Mouse (Mus musculus) forebrain, embryonic 12.5 days (tissue): ENCODE data around the gene Large1. TPM values are rescaled to one million over a fixed set of nuclear protein-coding genes. Genes with fewer than 3 reads are reported as not detected.
"Not testable (repeated sequence)": the region's sequence is repeated elsewhere in the genome, so short reads cannot be mapped to it uniquely, and the experiment has no call there.

Experiments
- ATAC-seq: fragments of 200-750 bp; cut with Nextera tagmentation; 2 replicates; pipeline ENCODE4 v1.8.0; 2017; ENCODE audit warnings: moderate TSS enrichment; ENCODE audit not compliant: low FRiP score
- H3K27ac ChIP-seq: fragments of 300-500 bp; sonication (generic); 2 replicates; pipeline ENCODE4 v1.5.1; 2016; ENCODE audit warnings: mild to moderate bottlenecking
- H3K27me3 ChIP-seq: fragments of 300-500 bp; sonication (generic); 2 replicates; pipeline ENCODE4 v1.6.1; 2016; ENCODE audit warnings: mild to moderate bottlenecking
- H3K36me3 ChIP-seq: fragments of 300-500 bp; sonication (generic); replicated peaks from 2 replicates; pipeline ENCODE4 v1.6.1; 2016; ENCODE audit warnings: mild to moderate bottlenecking
- H3K4me1 ChIP-seq: fragments of 300-500 bp; sonication (generic); 2 replicates; pipeline ENCODE4 v1.6.1; 2016
- H3K4me2 ChIP-seq: fragments of 300-500 bp; sonication (generic); 2 replicates; pipeline ENCODE4 v1.6.1; 2016; ENCODE audit warnings: mild to moderate bottlenecking, moderate library complexity
- H3K4me3 ChIP-seq: fragments of 300-500 bp; sonication (generic); replicated peaks from 2 replicates; pipeline ENCODE4 v1.5.1; 2016; ENCODE audit warnings: mild to moderate bottlenecking
- H3K9ac ChIP-seq: fragments of 300-500 bp; sonication (generic); 2 replicates; pipeline ENCODE4 v1.6.1; 2016; ENCODE audit warnings: mild to moderate bottlenecking
- H3K9me3 ChIP-seq: fragments of 300-500 bp; sonication (generic); 2 replicates; pipeline ENCODE4 v1.6.1; 2016
- WGBS: fragments of 180-500 bp; shearing (Covaris S2); methylation state at CpG from one replicate; pipeline ENCODE4 v1.1.7; 2016; 5-methylcytosine and 5-hydroxymethylcytosine counted together
- polyA plus RNA-seq: library from polyadenylated mRNA; unstranded; fragments of >200 nt; fragmentation: Nextera tagmentation; extraction: Ambion mirVana; gene quantifications from 2 replicates; pipeline ENCODE4 v1.2.1, GENCODE M21; 2016

Large1 gene
- polyA plus RNA-seq, 1 experiment from 2014 or later: 12.2 TPM

DNA sequence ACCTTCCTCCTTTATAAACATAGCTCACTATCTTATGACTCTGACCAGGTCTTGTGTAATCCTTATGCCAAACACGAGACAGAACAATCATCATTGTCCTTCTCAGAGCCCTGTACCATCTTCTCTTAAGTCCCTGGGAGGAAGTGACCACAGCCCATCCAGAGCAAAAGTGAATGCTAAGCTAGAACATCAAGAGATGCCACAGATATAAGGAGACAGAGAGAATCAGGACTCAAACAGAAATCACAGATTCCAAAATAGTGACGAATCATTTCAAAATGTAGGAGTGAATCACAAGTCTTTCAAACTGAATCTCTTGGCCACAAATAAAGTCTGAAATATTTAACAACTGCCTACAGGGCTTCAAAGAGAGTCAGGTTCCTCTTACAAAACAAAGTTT is 63.5 kb downstream of the Large1 start:
- H3K9me3 ChIP-seq: no peaks in the 10 kb centered on the region
- H3K27ac ChIP-seq: no peak overlapping the region
- 84% methylated on average over 2 of the region's 2 CpGs for WGBS
- H3K27me3 ChIP-seq: no peaks in the 10 kb centered on the region
- ATAC-seq: no peak
- H3K4me1 ChIP-seq: 0 out of 2 replicates have a peak, but pooled peaks cover 2% of the 10 kb centered on the region
- H3K36me3 ChIP-seq: no peaks in the 10 kb centered on the region
- H3K4me3 ChIP-seq: no peak overlapping the region
- no peak overlapping the region for H3K4me2 ChIP-seq
- no peak overlapping the region for H3K9ac ChIP-seq

GRCm38 (mm10) chr8:73281996-73282395 is 71.3 kb downstream of the Large1 start:
- H3K36me3 ChIP-seq: no peaks in the 10 kb centered on the region
- ATAC-seq: no peak
- no peak overlapping the region for H3K4me3 ChIP-seq
- no peak overlapping the region for H3K27ac ChIP-seq
- no peaks in the 10 kb centered on the region for H3K4me1 ChIP-seq
- no peaks in the 10 kb centered on the region for H3K9me3 ChIP-seq
- H3K9ac ChIP-seq: no peak overlapping the region
- WGBS: 95% methylated on average over 4 of the region's 4 CpGs
- no peak overlapping the region for H3K4me2 ChIP-seq
- no peaks in the 10 kb centered on the region for H3K27me3 ChIP-seq

DNA sequence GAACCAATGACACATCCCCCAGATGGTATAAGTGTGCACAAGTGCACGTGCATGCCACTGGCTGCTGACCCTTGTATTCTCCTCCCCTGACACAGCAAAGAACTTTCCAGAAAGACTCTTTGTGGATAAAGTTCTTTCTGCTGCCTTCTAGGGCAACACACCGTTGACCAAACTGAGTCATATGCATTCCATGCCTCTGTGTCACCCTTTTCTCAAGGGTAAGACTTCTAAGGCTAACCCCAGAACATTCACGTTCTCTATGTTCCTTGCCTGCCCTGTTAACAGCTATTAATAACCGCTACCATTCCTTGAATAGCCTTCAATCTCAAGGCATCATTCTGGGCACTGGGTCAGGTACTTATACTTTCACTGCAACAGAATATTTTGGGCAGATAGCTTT is 77.3 kb downstream of the Large1 start:
- Histone ChIP-seq H3K4me3 (no peak overlapping the region), H3K36me3 (no peaks in the 10 kb centered on the region), H3K27me3 (no peaks in the 10 kb centered on the region), H3K4me1 (no peaks in the 10 kb centered on the region), H3K27ac (no peak overlapping the region), H3K4me2 (no peak overlapping the region), H3K9me3 (no peaks in the 10 kb centered on the region), H3K9ac (no peak overlapping the region)
- WGBS: 94% methylated on average over 4 of the region's 4 CpGs
- no peak for ATAC-seq

- not testable (repeated sequence) for H3K9me3 ChIP-seq, H3K36me3 ChIP-seq, H3K4me3 ChIP-seq, H3K27me3 ChIP-seq, H3K4me2 ChIP-seq, ATAC-seq, H3K9ac ChIP-seq, H3K4me1 ChIP-seq, H3K27ac ChIP-seq
- whole genome bisulfite sequencing: 89% methylated on average over 4 of the region's 4 CpGs
Observed at GRCm38 (mm10) chr8:73275445-73275844, 77.9 kb downstream of the Large1 start.

- Histone ChIP-seq H3K27ac (no peak overlapping the region), H3K4me2 (no peak overlapping the region), H3K9ac (no peak overlapping the region), H3K36me3 (no peaks in the 10 kb centered on the region), H3K4me1 (no peaks in the 10 kb centered on the region), H3K9me3 (no peaks in the 10 kb centered on the region), H3K4me3 (no peak overlapping the region), H3K27me3 (no peaks in the 10 kb centered on the region)
- ATAC-seq: no peak
Observed at GRCm38 (mm10) chr8:73273150-73273549, 80.2 kb downstream of the Large1 start.

- Histone ChIP-seq H3K4me3 (no peak overlapping the region), H3K27me3 (no peaks in the 10 kb centered on the region), H3K4me1 (no peaks in the 10 kb centered on the region), H3K27ac (no peak overlapping the region), H3K9me3 (no peaks in the 10 kb centered on the region), H3K36me3 (no peaks in the 10 kb centered on the region), H3K4me2 (no peak overlapping the region), H3K9ac (no peak overlapping the region)
- no peak for ATAC-seq
Observed at GRCm38 (mm10) chr8:73270991-73271390, 82.3 kb downstream of the Large1 start.

GRCm38 (mm10) chr8:73257981-73258380 is 95.4 kb downstream of the Large1 start:
- Histone ChIP-seq H3K9me3 (peaks cover 13% of the 10 kb centered on the region), H3K27ac (no peak overlapping the region), H3K4me2 (no peak overlapping the region), H3K4me1 (no peaks in the 10 kb centered on the region), H3K27me3 (no peaks in the 10 kb centered on the region), H3K36me3 (no peaks in the 10 kb centered on the region), H3K9ac (no peak overlapping the region), H3K4me3 (no peak overlapping the region)
- WGBS: 80% methylated on average over 2 of the region's 2 CpGs
- no peak for ATAC-seq

DNA sequence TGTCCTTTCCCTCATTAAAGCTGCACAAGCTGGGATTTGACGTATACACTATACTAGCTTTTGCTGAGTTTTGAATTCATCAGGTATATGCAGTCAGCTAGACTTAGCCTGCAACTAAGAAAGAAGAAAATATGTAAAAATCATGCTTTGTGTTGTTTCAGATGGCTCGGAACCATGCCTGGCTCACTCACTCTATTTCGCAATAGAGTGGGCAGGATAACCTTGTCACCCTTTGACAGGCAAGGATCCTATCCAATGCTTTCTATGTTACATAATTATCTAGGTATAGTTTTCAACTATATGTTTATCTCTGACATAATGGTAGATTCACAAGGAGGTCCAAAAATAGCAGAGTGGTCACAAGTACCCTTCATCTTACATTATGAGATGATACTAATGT is 109.2 kb downstream of the Large1 start:
- Histone ChIP-seq H3K4me3 (no peak overlapping the region), H3K36me3 (no peaks in the 10 kb centered on the region), H3K27me3 (no peaks in the 10 kb centered on the region), H3K9me3 (peaks cover 14% of the 10 kb centered on the region), H3K27ac (no peak overlapping the region), H3K4me2 (no peak overlapping the region), H3K9ac (no peak overlapping the region), H3K4me1 (no peaks in the 10 kb centered on the region)
- ATAC-seq: no peak
- 96% methylated on average over 3 of the region's 3 CpGs for WGBS

DNA sequence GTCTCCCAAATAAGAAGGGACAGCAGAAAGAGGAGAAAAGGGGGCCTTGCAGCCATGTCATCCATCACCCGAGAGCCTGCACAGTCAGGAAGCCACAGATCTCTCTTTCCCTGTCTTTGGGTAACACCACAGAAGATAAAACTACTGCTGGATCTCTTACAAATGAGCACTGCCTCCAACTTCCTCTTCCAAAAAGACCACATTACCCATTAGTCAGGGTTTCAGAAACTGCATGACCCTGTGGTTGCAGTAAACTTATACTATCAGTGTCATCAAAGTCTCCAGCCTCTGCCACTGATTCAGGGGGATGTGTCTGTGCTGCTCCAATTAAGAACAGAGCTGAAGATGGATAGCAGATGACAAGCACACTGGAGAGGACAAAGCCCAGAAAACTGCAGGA is 111.3 kb downstream of the Large1 start:
- H3K36me3 ChIP-seq: no peaks in the 10 kb centered on the region
- peaks cover 14% of the 10 kb centered on the region for H3K9me3 ChIP-seq
- no peak overlapping the region for H3K9ac ChIP-seq
- H3K27ac ChIP-seq: no peak overlapping the region
- no peaks in the 10 kb centered on the region for H3K27me3 ChIP-seq
- H3K4me2 ChIP-seq: no peak overlapping the region
- 75% methylated on average over 1 of the region's 1 CpGs for WGBS
- H3K4me3 ChIP-seq: no peak overlapping the region
- ATAC-seq: no peak
- H3K4me1 ChIP-seq: no peaks in the 10 kb centered on the region

DNA sequence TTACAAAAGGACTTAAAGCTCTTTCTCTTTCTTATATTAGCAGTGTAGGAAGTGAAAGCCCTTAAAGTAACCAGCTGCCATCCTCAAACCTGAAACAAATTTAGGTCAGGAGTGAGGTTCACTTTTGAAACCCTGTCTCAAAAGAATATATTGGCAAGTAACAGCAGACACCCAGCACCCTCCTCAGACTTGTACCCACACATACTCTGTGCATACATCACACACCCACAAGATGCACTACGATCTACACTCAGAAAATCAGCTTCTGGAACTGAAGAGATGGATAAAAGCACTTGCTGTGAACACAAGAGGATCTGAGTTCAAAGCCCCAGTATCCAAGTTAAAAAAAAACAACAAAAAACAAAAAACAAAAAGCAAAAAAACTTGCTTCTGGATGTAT is 119.1 kb downstream of the Large1 start:
- no peaks in the 10 kb centered on the region for H3K27me3 ChIP-seq
- 85% methylated on average over 1 of the region's 1 CpGs for WGBS
- no peak overlapping the region for H3K4me2 ChIP-seq
- no peak overlapping the region for H3K9ac ChIP-seq
- no peak for ATAC-seq
- no peak overlapping the region for H3K4me3 ChIP-seq
- H3K4me1 ChIP-seq: no peaks in the 10 kb centered on the region
- no peaks in the 10 kb centered on the region for H3K9me3 ChIP-seq
- no peak overlapping the region for H3K27ac ChIP-seq
- H3K36me3 ChIP-seq: no peaks in the 10 kb centered on the region

DNA sequence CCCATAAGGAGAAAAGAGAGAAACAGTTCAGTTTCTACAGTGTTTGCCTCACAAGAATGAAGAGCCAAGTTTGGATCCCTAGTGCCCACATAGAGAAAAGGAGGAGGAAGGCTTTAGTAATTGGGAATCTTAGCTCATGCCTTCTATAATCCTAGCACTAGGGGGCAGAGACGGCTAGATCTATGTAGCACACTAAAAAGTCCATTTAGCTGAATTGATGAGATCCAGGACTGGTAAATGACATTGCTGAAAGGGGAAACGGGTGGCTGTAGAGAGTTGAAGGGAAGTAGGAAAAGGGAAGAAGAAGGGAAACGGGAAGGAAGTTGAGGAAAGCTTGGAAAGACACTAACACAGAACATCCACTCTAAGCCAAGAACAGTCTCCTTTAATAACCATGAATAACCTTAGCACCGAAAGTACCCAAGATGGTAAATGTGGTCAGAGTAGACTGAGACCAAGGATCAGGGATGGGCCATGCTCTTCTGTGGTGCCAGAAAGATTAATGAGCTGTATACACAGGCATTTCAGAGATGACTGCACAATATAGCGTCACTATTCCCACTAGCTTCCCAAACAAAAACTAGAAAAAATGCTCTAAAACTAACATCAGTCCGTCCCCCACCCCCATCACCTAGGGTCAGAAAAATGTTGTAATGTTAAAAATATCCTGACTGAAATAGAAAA is 119.8 kb downstream of the Large1 start:
- Histone ChIP-seq H3K9me3 (no peaks in the 10 kb centered on the region), H3K4me3 (no peak overlapping the region), H3K36me3 (no peaks in the 10 kb centered on the region), H3K27me3 (no peaks in the 10 kb centered on the region), H3K27ac (no peak overlapping the region), H3K4me1 (no peaks in the 10 kb centered on the region), H3K9ac (no peak overlapping the region), H3K4me2 (no peak overlapping the region)
- 70% methylated on average over 6 of the region's 6 CpGs for WGBS
- ATAC-seq: 0 out of 2 replicates have a peak, but pooled peaks have one; percentile 55

GRCm38 (mm10) chr8:73226841-73227240 is 126.5 kb downstream of the Large1 start:
- Histone ChIP-seq H3K27me3 (no peaks in the 10 kb centered on the region), H3K4me2 (no peak overlapping the region), H3K4me1 (no peaks in the 10 kb centered on the region), H3K9me3 (no peaks in the 10 kb centered on the region), H3K4me3 (no peak overlapping the region), H3K9ac (no peak overlapping the region), H3K27ac (no peak overlapping the region), H3K36me3 (no peaks in the 10 kb centered on the region)
- no peak for ATAC-seq
- WGBS: 89% methylated on average over 3 of the region's 3 CpGs

DNA sequence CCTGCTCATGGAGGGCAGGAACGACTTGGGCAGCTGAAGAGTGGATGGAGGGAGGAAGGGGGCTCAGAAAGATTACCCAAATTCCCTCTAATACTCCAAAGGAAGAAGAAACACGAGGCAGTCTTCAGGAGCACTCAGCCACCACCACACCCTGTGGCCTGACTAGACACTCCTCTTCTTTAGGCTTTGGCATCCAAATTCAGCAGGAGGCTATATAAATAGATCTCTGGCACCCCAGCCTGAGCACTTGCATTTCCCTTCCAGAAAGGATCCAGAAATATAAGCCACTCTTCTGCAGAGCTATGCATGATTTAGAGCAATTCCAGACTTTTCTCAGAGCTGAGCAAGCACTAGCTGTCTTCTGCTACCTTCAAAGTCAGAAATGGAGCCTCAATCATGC is 127.7 kb downstream of the Large1 start:
- WGBS: 61% methylated on average over 2 of the region's 2 CpGs
- H3K9me3 ChIP-seq: no peaks in the 10 kb centered on the region
- no peak overlapping the region for H3K4me2 ChIP-seq
- no peak overlapping the region for H3K4me3 ChIP-seq
- no peaks in the 10 kb centered on the region for H3K4me1 ChIP-seq
- H3K36me3 ChIP-seq: no peaks in the 10 kb centered on the region
- no peak for ATAC-seq
- H3K9ac ChIP-seq: no peak overlapping the region
- no peaks in the 10 kb centered on the region for H3K27me3 ChIP-seq
- no peak overlapping the region for H3K27ac ChIP-seq
